Mouse (Mus musculus): ENCODE data around the gene Adar. TPM values are rescaled to one million over a fixed set of nuclear protein-coding genes. Genes with fewer than 3 reads are reported as not detected.

Gene Adar
- total and polyA plus RNA-seq, 3 experiments = 11.5 to 33.1 (median 20.4) TPM

DNA sequence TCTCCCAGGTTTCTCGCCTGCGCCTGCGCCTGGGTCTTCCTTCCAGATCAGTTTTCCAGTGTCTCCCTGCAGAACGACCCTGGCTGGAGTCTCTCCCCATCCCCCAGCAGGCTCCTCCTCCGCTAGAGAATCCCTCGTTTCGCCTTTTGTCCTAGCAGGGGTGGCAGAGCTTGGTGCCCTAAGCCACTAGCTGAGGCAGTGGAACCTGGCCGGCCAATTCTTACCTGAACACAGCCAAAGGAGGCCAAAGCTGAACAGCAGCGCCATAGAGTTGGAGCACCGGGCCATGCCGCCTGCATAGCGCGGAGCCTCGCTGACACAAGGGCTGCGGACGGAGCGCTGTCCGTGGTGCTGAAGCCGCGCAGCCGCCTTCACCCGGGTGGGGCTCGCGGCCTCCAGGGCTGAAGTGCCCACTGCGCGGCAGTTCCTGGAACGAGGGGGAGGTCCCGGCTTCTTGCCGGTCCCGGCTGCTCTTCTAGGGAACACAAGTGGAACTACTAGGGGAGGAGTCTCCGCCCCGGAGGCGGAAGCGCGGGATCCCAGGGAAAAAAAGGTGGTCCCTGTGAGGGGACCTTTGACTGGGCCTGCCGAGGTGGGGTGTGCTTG lies 49.4 kb downstream of the Adar start, which contains the start of gene Chrnb2:
Gene Chrnb2, minus strand, starts transcription at position 514 of the 606 bp plus-strand sequence.
- H3K4me3 ChIP-seq (replicated peaks in 1 of 3; ENCODE audit: low read depth in 2 of 3, low read length in 2 of 3, poor library complexity in 1 of 3) = no peak within 1 kb of the TSS
- dilution Hi-C loops (cut with MboI; ENCODE audit: extremely low pct_ligation_motif_present, extremely low pct_unique_long_range_greater_than_20kb, low sequenced_read_pairs) = no loop called here

DNA sequence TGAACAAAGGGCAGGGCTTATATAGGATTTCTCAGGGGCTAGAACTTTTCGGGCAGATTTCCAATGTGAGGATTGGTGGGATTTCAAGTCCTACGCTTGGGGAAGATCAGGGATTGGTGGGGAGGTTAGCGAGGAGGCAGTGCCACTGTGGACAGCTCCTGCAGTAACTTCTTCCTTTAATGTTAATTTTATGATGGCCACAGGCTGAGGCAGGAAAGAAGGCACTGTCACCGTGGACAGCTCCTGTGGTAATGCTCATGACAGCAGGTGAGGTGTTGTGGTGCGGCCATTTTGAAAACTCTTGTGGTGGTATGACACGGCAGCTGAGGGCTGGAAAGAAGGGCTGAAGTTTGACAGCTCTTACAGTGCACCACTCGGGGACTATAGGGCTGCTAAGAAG lies 54.8 kb downstream of the Adar start:
- dilution Hi-C loops (cut with MboI; ENCODE audit: extremely low pct_ligation_motif_present, extremely low pct_unique_long_range_greater_than_20kb, low sequenced_read_pairs) (no loop called here), in situ Hi-C loops (cut with MboI; ENCODE audit: low pct_ligation_motif_present, low pct_unique_long_range_greater_than_20kb, low sequenced_read_pairs) (loop anchor here (5.0 to 25.0 kb wide), 2 partner anchors 37 to 432 kb away; partner anchors contain the start of genes Adam15 and Efna4)
- H3K9ac ChIP-seq (ENCODE audit: insufficient read depth, low read depth) = no peak overlapping the region
- H3K27me3 ChIP-seq (replicated peaks) = no peaks in the 10 kb centered on the region
- peaks cover 14% of the 10 kb centered on the region for H3K79me2 ChIP-seq (replicated peaks; ENCODE audit: control insufficient read depth, extremely low read depth, insufficient read depth, poor library complexity, severe bottlenecking)
- no peak overlapping the region for H3K4me2 ChIP-seq (ENCODE audit: insufficient read depth, low read depth, poor library complexity, severe bottlenecking)
- H3K36me3 ChIP-seq (replicated peaks in 1 of 2; ENCODE audit: control insufficient read depth in 1 of 2, insufficient read depth in 1 of 2, low read length in 1 of 2) = peaks cover 0 to 22% of the 10 kb centered on the region in 2 experiments
- DNase-seq (ENCODE audit: extremely low read depth) = no peak
- peaks cover 8 to 26% of the 10 kb centered on the region in 2 experiments; a peak in 3 of 4 replicates for H3K4me1 ChIP-seq (ENCODE audit: control insufficient read depth in 1 of 2, insufficient read depth in 2 of 2)
- H3K9me3 ChIP-seq (replicated peaks; ENCODE audit: low read length) = no peaks in the 10 kb centered on the region
- H3K4me3 ChIP-seq (replicated peaks in 1 of 3; ENCODE audit: low read depth in 2 of 3, low read length in 2 of 3, poor library complexity in 1 of 3) = no peak overlapping the region
- H3K27ac ChIP-seq (ENCODE audit: insufficient read depth, low read depth) = no peak overlapping the region
- TF ChIP-seq BHLHE40 (IDR thresholded peaks at IDR 0.05; ENCODE audit: low read depth, low read length) = no peak
- TF ChIP-seq TBP (conservative IDR thresholded peaks at IDR 0.05; ENCODE audit: low read depth, low read length) = no peak
- no peak for TF ChIP-seq TCF12 (IDR thresholded peaks at IDR 0.05; ENCODE audit: low read depth, low read length)
- TF ChIP-seq SIN3A (IDR thresholded peaks at IDR 0.05; ENCODE audit: low read length) = 0 out of 2 replicates have a peak, but pooled peaks have one; percentile 27
- TF ChIP-seq MXI1 (IDR thresholded peaks at IDR 0.05; ENCODE audit: low read depth, low read length) = peak; percentile 43; the same call in 1 of the 2 replicates

More for the DNA sequence above, 49.4 kb downstream of the Adar start, which contains the start of gene Chrnb2:
- Histone ChIP-seq H3K36me3 (replicated peaks in 1 of 2; ENCODE audit: control insufficient read depth in 1 of 2, insufficient read depth in 1 of 2, low read length in 1 of 2) (peaks cover 0 to 8% of the 10 kb centered on the region in 2 experiments), H3K27ac (ENCODE audit: insufficient read depth, low read depth) (no peak within 1 kb of the TSS), H3K4me1 (ENCODE audit: control insufficient read depth in 1 of 2, insufficient read depth in 2 of 2) (0 out of 4 replicates have a peak, but pooled peaks cover 0 to 5% of the 10 kb centered on the region in 2 experiments), H3K9ac (ENCODE audit: insufficient read depth, low read depth) (no peak within 1 kb of the TSS), H3K4me2 (ENCODE audit: insufficient read depth, low read depth, poor library complexity, severe bottlenecking) (no peak within 1 kb of the TSS), H3K9me3 (replicated peaks; ENCODE audit: low read length) (no peaks in the 10 kb centered on the region), H3K79me2 (replicated peaks; ENCODE audit: control insufficient read depth, extremely low read depth, insufficient read depth, poor library complexity, severe bottlenecking) (no peaks in the 10 kb centered on the region), H3K27me3 (replicated peaks) (no peaks in the 10 kb centered on the region)
- no peak for DNase-seq (ENCODE audit: extremely low read depth)
- in situ Hi-C loops (cut with MboI; ENCODE audit: low pct_ligation_motif_present, low pct_unique_long_range_greater_than_20kb, low sequenced_read_pairs) = loop anchor here (25.0 kb wide), 1 partner anchor 427 kb away; the partner anchor contains the start of genes Adam15 and Efna4
- TF ChIP-seq MAX (IDR thresholded peaks at IDR 0.05; ENCODE audit: low read length) (no peak), POLR2A (IDR thresholded peaks at IDR 0.05; ENCODE audit: low read depth, low read length) (no peak), ELF1 (IDR thresholded peaks at IDR 0.05; ENCODE audit: low read depth, low read length) (0 out of 2 replicates have a peak, but pooled peaks have one; percentile 17), MAZ (IDR thresholded peaks at IDR 0.05; ENCODE audit: low read depth, low read length) (no peak), MAFK (IDR thresholded peaks at IDR 0.05; ENCODE audit: insufficient replicate concordance, low read length) (no peak), RCOR1 (conservative IDR thresholded peaks at IDR 0.05; ENCODE audit: low read depth, low read length) (no peak), ZNF384 (IDR thresholded peaks at IDR 0.05; ENCODE audit: low read depth, low read length) (no peak), RAD21 (IDR thresholded peaks at IDR 0.05; ENCODE audit: low read depth, low read length) (no peak), TCF12 (IDR thresholded peaks at IDR 0.05; ENCODE audit: low read depth, low read length) (no peak), SMC3 (IDR thresholded peaks at IDR 0.05; ENCODE audit: low read depth, low read length) (no peak), HCFC1 (IDR thresholded peaks at IDR 0.05; ENCODE audit: low read depth, low read length) (no peak), ZMIZ1 (IDR thresholded peaks at IDR 0.05; ENCODE audit: low read depth, low read length) (no peak), GABPA (IDR thresholded peaks at IDR 0.05; ENCODE audit: insufficient replicate concordance, low read depth, low read length) (no peak), MYC (IDR thresholded peaks at IDR 0.05; ENCODE audit: low read depth, low read length) (no peak), SIN3A (IDR thresholded peaks at IDR 0.05; ENCODE audit: low read length) (peak; percentile 87), JUN (IDR thresholded peaks at IDR 0.05; ENCODE audit: insufficient read depth, low read depth, low read length) (no peak), TBP (conservative IDR thresholded peaks at IDR 0.05; ENCODE audit: low read depth, low read length) (no peak), KAT2A (IDR thresholded peaks at IDR 0.05; ENCODE audit: insufficient replicate concordance, low read length) (no peak), MEF2A (IDR thresholded peaks at IDR 0.05; ENCODE audit: borderline replicate concordance, low read depth, low read length) (no peak), EP300 (IDR thresholded peaks at IDR 0.05; ENCODE audit: low read length) (no peak), MXI1 (IDR thresholded peaks at IDR 0.05; ENCODE audit: low read depth, low read length) (peak; percentile 92), IRF4 (IDR thresholded peaks at IDR 0.05; ENCODE audit: low read depth, low read length) (no peak), ZC3H11A (IDR thresholded peaks at IDR 0.05; ENCODE audit: low read depth, low read length) (no peak), JUND (conservative IDR thresholded peaks at IDR 0.05; ENCODE audit: low read depth, low read length) (no peak), CHD2 (IDR thresholded peaks at IDR 0.05; ENCODE audit: low read length) (no peak), E2F4 (IDR thresholded peaks at IDR 0.05; ENCODE audit: insufficient replicate concordance, low read depth, low read length) (no peak), NRF1 (IDR thresholded peaks at IDR 0.05; ENCODE audit: low read depth, low read length) (peak; percentile 37; the same call in 1 of the 2 replicates), ZKSCAN1 (IDR thresholded peaks at IDR 0.05; ENCODE audit: borderline replicate concordance, low read depth, low read length) (no peak), POLR2AphosphoS2 (IDR thresholded peaks at IDR 0.05; ENCODE audit: low read depth, low read length) (no peak), BHLHE40 (IDR thresholded peaks at IDR 0.05; ENCODE audit: low read depth, low read length) (no peak), PAX5 (IDR thresholded peaks at IDR 0.05; ENCODE audit: low read length) (no peak), UBTF (IDR thresholded peaks at IDR 0.05; ENCODE audit: low read depth, low read length) (0 out of 2 replicates have a peak, but pooled peaks have one; percentile 48), NELFE (IDR thresholded peaks at IDR 0.05; ENCODE audit: low read depth, low read length) (no peak), USF2 (conservative IDR thresholded peaks at IDR 0.05; ENCODE audit: low read depth, low read length) (no peak), ETS1 (conservative IDR thresholded peaks at IDR 0.05; ENCODE audit: low read depth, low read length) (no peak), CHD1 (IDR thresholded peaks at IDR 0.05; ENCODE audit: low read depth, low read length) (no peak), CTCF (conservative IDR thresholded peaks at IDR 0.05 in 1 of 2, IDR thresholded peaks at IDR 0.05 in 1 of 2; ENCODE audit: low read depth in 2 of 2, low read length in 2 of 2) (no peak), USF1 (IDR thresholded peaks at IDR 0.05; ENCODE audit: low read depth, low read length) (no peak)
